Mouse (Mus musculus) spleen, postnatal 36 days (tissue): ENCODE measurements around the gene Agr2.
A peak's percentile ranks its signal among the peaks of the same experiment; 100 is the strongest.

Source experiments
- DNase-seq, 2 experiments: peaks; one replicate each; pipeline ENCODE4 v3.0.0; 2022; ENCODE audit warnings: low spot score in 2 of 2, mixed read lengths in 1 of 2

The Agr2 gene

DNA sequence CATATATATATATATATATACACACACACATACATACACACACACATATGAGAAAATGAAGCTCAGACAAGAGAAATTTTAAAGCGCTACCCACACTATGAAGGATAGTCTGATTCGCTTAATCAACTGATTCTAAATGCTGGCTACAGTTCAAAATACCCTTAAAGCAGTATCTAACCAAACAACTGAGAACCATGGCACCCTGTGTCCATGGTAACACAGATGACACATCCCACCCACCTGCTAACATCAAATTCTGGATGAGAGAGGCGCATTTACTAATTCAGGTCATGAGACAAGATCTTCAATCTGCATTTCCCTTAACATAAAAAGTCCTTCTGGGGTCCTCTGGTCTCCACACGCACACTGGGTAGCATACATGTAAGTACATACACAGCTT lies 33.4 kb downstream of the Agr2 start:
- DNase-seq, result no peak

DNA sequence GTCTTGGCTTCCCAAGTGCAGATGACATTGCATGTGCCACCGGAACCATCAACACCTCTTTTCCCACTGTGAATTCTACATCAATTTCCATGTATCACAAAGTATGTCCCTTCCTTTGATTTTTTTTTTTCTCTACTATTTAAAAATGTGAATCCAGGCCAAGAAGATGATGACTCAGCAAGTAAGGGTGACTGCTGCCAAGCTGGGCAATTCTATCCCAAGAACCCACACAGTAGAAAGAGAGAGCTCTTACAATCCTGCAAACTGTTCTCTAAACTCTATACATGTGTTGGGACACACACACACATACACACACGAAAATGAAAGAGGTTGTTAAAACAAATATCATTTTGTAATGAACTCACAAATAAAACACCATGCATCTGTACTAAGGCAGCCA lies 34.5 kb downstream of the Agr2 start:
- DNase-seq, result no peak

DNA sequence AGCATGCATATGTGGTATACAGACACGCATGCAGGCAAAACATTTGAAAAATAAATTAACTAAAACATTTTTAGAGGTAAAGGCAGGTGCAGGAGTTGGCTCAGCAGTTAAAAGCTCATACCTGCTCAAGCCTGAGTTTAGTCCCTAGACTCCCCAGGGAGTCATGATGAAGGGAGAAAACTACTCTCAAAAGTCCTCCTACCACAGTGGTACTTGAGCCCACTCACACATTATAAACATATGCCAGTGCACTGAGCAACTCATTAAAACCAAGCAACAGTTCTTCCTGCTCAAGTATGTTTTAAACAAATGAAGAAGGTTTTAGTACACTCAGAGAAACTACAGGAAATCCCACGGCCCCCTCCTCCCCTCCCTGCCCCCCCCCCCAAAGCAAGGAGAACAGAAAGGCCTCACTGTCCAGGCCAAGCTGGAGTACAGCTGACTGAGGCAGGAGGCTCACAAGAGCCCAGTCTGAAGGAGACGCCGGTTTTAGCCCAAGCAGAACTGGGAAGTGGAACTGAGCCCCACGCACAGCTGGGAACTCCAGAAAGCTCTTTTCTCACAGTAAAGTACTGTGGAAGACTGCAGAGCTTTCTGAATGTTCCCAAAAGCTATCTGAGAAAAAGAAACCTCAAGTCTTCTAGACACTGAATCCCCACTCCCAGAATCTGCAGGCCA lies 36.4 kb downstream of the Agr2 start:
- DNase-seq, result peak; percentile 36 to 44

DNA sequence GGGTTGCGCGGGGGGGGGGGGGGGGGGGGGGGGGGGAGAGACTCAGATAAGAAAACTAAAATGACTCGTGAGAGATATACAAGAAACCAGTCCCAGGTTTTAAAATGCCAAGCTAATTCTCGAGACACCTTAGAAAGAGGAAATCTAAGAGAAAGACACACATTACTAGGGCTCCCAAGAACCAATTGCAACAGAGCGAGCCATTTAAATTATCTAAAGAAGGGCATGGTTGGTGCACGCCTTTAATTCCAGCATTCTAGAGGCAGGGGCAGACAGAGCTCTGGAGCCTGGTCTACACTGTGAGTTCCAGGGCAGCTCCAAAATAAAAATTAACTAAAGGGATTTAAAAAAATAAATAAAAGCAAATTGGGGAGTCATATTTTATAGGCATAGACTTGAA lies 37.0 kb downstream of the Agr2 start:
- no peak for DNase-seq

DNA sequence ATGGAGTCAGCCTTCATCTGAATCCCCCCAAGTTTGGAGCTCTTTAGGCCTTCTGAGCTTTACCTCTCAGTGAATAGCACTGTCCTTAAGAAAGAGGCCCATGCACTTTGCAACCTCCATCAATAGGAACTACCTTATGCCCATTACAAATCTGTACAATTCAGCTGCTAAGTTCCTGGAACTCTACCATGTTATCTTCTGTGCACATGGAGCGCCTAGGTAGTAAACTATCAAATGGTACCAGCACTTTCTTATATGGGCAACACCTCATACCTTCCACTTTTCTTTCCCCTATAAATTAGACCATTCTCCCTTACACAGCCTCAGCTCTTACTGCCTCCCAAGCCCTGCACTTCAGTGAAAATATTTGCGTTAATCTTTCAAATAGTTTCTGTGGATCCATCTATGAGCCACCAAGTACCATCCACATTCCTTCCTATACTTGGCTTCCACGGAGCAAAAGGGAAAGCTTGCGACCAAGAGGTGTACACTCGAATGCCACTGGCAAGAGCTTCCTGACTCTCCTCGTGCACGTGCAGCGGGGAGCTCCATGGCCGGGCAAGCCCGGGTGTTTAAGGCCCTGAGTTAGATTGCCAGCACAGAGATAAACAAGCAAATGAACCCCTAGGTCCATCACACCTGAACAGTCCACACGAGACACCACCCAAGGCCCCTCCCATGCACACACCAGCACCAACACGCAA lies 38.1 kb downstream of the Agr2 start:
- no peak for DNase-seq

DNA sequence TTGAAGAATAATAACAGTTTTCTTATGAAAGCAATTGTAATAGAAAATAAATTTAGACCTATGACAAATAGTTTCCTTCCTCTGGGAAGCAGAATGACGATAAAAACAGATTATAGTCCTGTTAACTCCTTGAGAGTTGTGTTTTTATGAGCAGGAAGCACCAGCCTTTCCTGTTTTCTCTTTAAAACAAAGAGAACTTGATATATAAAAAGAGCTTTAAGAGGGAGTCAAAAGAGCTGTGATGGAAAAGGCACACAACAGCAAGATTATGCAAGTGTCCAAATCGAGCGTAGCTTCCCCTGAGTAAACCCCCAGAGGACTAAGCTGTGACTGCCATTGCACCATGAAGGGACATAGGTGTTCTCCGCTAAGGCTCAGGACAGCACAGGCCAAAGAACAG lies 39.7 kb downstream of the Agr2 start:
- DNase-seq, result peak; percentile 22 to 32

DNA sequence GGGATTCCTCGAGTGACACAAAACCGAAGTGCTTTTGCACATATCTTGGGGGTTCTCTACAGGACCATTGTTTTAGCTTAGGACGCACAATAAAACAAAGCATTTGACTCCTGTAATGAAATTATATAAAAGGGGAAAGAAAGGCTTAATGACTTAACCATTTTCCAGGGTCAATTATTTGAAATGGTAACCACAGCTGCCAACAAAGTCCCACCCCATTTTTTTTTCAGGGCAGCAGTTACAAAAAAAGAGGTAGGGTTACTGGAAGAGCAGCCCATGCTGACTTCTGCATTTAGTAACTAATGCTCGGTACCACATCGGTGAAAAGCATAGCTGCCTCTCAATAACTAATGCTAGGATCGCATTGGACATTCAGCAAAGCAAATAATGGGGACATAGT lies 42.8 kb downstream of the Agr2 start:
- DNase-seq, result no peak

DNA sequence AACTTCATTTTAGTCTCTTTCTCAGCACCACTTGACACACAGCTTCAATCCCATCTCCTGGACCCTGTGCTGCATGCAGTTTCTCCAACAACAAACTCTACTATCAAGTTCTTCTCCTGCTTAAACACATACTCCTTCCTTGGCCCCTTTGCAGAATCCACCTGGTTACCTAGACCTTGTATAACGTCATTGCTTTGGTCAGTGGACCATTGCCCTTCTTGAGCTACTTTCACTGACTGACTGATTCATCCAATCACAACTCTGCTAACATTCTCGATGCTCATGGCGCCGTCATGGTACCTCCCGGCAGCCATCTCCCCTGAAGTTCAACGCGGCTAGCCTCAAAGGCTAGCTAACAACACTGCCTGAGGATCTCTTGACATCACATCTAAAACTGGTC lies 43.4 kb downstream of the Agr2 start:
- DNase-seq, result no peak

DNA sequence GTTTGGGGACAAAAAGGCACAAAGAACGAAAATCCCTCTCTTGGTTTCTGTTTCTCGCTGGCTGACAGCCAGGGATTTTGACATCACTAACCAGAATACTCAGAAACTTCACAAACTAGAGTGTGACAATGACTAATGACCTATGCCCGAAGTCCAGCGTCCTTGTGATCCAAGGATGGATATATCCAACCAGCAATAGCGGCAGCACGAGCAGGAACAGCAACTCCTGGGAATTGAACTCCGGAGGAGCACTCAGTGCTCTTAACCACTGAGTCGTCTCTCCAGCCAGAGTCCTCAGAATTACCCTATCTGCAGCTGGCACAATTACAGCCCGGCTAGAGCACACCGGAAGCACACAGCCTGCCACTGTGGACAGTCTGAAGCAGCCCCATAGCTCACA lies 44.1 kb downstream of the Agr2 start:
- peak; percentile 17 to 24 for DNase-seq

DNA sequence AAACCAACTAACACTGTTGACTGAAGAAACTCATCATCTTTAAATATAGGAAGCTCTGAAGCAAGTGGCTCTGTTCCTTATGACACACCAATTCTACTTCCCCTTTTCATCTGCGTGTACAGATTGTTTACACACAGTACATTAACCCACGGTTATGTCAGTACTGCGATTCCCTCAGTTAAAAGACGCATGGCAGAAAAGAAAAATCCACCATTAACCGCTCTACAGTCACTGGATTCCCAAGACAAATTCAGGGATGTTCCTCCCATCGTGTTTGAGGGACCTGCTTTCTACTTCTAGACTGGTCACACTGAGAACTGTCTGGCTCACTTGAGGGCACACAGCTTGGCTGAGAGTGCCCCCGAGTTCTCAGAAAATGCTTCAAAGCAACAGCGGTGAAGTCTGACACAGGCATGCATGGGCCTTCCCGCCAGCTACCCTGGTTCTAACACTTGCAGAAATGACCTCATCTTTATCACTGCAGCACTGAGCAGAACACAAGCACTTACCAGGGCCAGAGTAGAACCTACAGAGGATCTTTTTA lies 46.9 kb downstream of the Agr2 start:
- DNase-seq, result peak; percentile 66 to 70

DNA sequence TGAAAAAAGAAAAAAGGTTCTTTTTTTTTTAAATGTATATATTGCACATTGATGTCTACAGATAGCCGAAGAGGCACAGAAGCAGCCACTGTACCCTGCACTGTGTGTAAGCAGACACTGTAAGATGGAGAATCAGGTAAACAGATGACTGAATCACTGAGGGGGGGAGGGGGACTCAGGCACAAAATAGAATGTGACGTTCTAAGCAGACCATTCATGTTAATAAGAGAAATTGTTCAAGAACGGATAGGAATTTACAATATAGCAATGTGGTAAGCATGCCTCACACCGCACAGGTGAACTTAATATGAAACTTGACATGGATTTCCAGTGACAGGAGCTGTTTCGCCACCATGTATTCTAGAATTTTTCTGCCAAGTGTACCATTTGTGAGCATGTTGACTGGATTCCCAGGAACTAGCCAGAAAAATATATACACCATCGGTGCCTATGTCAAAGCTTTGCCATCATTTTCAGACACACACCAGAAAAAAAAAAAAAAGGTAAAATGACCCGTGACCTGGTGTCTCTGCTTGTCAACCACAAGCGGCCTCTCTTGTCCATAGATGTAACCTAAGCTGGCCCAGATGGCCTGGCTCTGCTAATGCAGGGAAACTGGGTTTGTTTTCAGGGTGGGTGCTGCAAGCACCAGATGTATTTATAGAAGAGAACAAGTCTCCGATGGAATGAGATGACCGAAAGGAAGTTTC lies 48.0 kb downstream of the Agr2 start:
- peak in 1 of 2 experiments; percentile 26 for DNase-seq

DNA sequence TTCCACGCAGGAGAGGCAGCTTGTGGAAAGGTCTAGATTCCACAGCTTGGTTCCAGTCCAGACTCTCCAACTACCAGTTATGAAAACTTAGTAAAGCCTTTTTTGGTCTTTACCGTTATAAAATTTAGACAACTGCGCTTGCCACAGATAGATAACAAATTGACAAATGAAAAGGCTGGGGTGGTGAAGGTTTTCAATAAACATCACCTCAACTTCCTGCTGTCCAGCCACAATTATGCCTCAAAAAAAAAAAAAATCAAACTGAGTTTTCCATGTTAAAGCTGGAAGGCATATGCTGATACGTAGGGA lies 48.5 kb downstream of the Agr2 start:
- DNase-seq, result no peak

DNA sequence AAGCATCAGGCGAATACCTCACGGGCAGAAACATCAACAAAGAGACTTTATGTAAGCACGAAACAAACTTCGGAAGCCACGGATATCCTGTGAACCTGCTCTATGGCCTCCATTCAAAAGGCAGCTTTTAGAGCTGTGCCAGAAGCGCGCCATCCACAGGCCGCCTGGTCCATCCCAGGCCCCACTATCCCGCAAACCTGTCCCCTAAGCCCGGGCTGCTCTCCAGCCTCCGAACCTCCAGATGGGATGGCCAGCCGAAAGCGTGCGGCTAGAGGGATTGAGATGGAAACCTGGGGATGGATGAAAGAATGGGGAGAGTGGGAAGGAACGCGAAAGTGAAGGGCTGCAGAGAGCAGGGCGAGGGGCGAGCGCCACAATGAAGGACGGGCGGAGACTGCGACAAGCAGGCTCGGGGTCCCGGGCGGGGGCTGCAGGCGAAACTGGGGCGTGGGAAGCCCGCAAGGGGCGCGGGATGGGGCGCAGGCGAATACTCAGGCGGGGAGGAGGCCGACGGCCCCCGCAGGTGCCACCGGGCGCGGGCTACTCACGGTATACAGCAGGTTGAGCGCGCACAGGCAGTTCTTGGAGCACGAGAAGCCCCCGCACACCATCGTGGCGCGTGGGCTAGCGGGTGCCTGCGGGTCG lies 49.1 kb downstream of the Agr2 start:
- peak; percentile 48 to 49 for DNase-seq

DNA sequence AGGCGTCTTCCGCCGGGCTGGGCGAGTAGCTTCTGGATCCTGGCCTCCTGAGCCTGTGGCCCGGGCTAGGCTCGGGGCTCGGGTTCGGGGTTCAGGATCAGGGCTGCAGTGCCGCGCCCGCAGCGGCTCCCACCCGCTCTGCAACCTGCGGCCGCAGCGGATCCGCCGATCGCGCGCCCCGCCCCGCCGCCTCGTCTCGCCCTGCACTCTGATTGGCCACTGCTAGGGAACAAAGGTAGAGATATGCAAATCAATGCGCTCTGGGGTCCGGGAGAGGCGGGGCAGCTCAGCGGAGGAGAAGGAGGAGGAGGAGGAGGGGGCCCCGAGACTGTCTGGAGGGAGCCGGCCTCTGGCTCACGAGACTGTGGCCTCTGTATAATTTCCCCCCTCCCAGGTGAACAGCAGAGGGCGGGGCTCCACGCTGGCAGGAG lies 49.7 kb downstream of the Agr2 start, which contains the start of gene Tspan13:
TSS of gene Tspan13 (minus strand) at position 153 of the 431 bp plus-strand sequence.
- peak; percentile 95 to 96 for DNase-seq

DNA sequence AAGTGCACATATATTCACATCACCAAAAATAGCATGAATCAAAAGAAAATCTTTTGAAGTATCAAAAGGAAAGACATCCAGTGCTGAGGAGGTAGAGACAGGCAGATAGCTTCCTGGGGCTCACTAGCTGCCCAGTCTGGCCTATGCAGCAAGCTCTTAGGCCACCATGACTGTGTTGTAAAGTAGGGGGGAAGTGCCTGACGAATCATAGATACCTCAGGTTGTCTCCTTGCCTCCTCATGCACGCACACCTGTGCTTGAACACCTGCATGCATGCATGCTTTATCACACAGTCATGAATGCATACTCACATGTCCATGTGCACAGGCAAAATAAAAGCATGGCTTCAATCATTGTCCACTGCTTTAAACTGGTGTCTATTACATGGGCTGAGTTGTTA lies 52.0 kb downstream of the Agr2 start:
- no peak for DNase-seq

DNA sequence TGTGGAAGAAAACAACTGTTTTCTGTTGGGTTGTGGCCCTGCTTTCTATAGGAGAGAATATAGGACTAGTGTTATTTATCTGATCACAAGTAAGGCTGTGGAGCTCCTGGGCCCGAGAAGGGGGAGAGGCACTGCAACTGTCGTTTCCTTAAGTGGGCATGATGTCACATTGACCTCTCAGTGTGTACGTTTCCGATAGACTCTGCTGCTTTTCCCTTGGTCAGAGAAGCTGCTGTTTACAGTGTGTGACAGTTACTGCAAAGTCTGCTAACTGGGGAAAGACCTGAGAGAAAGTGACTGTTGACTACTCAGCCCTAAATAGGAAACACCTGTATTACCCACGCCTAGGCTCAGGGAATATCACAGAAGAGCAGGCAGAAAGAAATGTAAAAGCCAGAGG lies 53.5 kb downstream of the Agr2 start:
- DNase-seq, result no peak

DNA sequence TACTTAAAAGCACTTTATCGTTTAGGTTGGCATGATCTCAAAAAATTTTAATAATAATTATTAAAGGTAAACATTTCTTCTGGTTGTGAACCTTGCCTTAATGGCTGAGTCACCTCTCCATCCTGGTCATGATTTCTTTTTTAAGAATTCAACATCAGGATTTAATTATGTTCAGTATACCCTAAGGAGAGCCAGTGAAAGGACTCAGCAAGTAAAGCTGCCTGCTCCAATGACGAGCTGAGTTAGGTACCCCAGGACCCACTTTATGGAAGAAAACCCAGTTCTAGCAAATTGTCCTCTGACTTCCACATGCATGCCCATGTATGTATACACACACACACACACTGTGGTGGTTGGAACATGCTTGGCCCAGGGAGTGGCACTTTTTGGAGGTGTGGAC lies 54.9 kb downstream of the Agr2 start:
- DNase-seq, result no peak

DNA sequence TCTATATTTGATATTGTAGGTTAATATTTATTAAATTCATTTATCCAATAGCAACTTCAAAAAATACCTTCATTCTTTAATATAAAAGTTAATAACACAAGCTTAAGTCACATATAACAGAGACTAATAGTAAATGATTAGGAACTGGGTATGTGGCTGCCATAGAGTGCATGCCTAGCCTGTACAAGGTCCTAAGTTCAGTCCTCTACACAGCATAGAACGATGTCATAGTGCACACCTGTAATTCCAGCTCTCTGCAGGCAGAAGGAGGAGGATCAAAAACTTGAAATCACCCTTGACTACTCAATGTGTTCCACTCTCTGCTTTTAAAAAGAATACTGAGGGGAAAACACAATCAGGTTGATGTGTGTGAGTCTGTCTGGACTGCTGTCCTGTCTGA lies 57.6 kb downstream of the Agr2 start:
- no peak for DNase-seq
